Mouse (Mus musculus) CH12.LX (cell line): ENCODE measurements around the gene Lmbrd1. TPM values are rescaled to one million over a fixed set of nuclear protein-coding genes. Genes with fewer than 3 reads are reported as not detected.

Experiments
- DNase-seq: peaks from one replicate; pipeline ENCODE4 v3.0.0-alpha.2; 2013; ENCODE audit errors: extremely low read depth
- H3K27ac ChIP-seq: 2 replicates; pipeline ENCODE4 v1.5.1; 2012; ENCODE audit warnings: low read depth, mild to moderate bottlenecking, control low read depth, moderate library complexity; ENCODE audit not compliant: insufficient read depth
- H3K27me3 ChIP-seq: replicated peaks from 2 replicates; pipeline ENCODE3; 2012; ENCODE audit warnings: inconsistent platforms
- H3K36me3 ChIP-seq, 2 experiments: replicated peaks in 1 of 2; 2 replicates each; pipeline versions ENCODE3 to v1.6.1; 2012; ENCODE audit warnings: inconsistent platforms in 1 of 2, low read length in 1 of 2, mild to moderate bottlenecking in 1 of 2, mixed read lengths in 1 of 2, moderate library complexity in 1 of 2; ENCODE audit not compliant: control insufficient read depth in 1 of 2, insufficient read depth in 1 of 2
- H3K4me1 ChIP-seq, 2 experiments: 2 replicates each; pipeline ENCODE4 v1.6.1; 2012; ENCODE audit warnings: inconsistent platforms in 1 of 2, moderate library complexity in 1 of 2; ENCODE audit not compliant: insufficient read depth in 2 of 2, control insufficient read depth in 1 of 2
- H3K4me2 ChIP-seq: 2 replicates; pipeline ENCODE4 v1.6.1; 2012; ENCODE audit warnings: low read depth, mild to moderate bottlenecking, control low read depth; ENCODE audit not compliant: poor library complexity, insufficient read depth, severe bottlenecking
- H3K4me3 ChIP-seq, 3 experiments: fragments of 150-350 bp in 1 of 3; sonication (generic) in 1 of 3; replicated peaks in 1 of 3; 2 replicates each; pipeline versions ENCODE3 to v1.5.1; 2011 to 2012; ENCODE audit warnings: low read depth in 2 of 3, low read length in 2 of 3, mild to moderate bottlenecking in 2 of 3, moderate library complexity in 2 of 3, control low read depth in 1 of 3, improper control_type of control experiment in 1 of 3, inconsistent platforms in 1 of 3, mixed read lengths in 1 of 3; ENCODE audit not compliant: poor library complexity in 1 of 3
- H3K79me2 ChIP-seq: replicated peaks from 2 replicates; pipeline ENCODE4 v1.6.1; 2012; ENCODE audit warnings: mild to moderate bottlenecking, moderate library complexity; ENCODE audit not compliant: control insufficient read depth, poor library complexity, insufficient read depth, severe bottlenecking; ENCODE audit errors: extremely low read depth
- H3K9ac ChIP-seq: 2 replicates; pipeline ENCODE4 v1.6.1; 2012; ENCODE audit warnings: low read depth, mild to moderate bottlenecking, control low read depth, moderate library complexity; ENCODE audit not compliant: insufficient read depth
- H3K9me3 ChIP-seq: replicated peaks from 2 replicates; pipeline ENCODE3; 2012; ENCODE audit warnings: low read length, inconsistent platforms, mixed read lengths
- BHLHE40 ChIP-seq: IDR thresholded peaks from 2 replicates; pipeline ENCODE4 v1.6.1; 2011; ENCODE audit warnings: mild to moderate bottlenecking, low read depth, low read length, improper control_type of control experiment
- CHD2 ChIP-seq: IDR thresholded peaks from 2 replicates; pipeline ENCODE4 v1.6.1; 2011; ENCODE audit warnings: low read length, improper control_type of control experiment
- CTCF ChIP-seq, 2 experiments: IDR thresholded peaks in 1 of 2; conservative IDR thresholded peaks in 1 of 2; 2 replicates each; pipeline ENCODE4 v1.5.1; 2011 to 2012; ENCODE audit warnings: low read depth in 2 of 2, low read length in 2 of 2, improper control_type of control experiment in 1 of 2, inconsistent platforms in 1 of 2, mild to moderate bottlenecking in 1 of 2, moderate library complexity in 1 of 2
- E2F4 ChIP-seq: IDR thresholded peaks from 2 replicates; pipeline ENCODE4 v1.6.1; 2011; ENCODE audit warnings: low read depth, low read length, improper control_type of control experiment; ENCODE audit not compliant: insufficient replicate concordance
- ELF1 ChIP-seq: IDR thresholded peaks from 2 replicates; pipeline ENCODE4 v1.6.1; 2014; ENCODE audit warnings: low read depth, mild to moderate bottlenecking, inconsistent platforms, low read length, improper control_type of control experiment
- EP300 ChIP-seq: IDR thresholded peaks from 2 replicates; pipeline ENCODE4 v1.6.1; 2011; ENCODE audit warnings: low read length, improper control_type of control experiment
- ETS1 ChIP-seq: conservative IDR thresholded peaks from 2 replicates; pipeline ENCODE4 v1.6.1; 2012; ENCODE audit warnings: low read depth, mild to moderate bottlenecking, inconsistent platforms, low read length, improper control_type of control experiment, moderate library complexity
- HCFC1 ChIP-seq: IDR thresholded peaks from 2 replicates; pipeline ENCODE4 v1.6.1; 2012; ENCODE audit warnings: low read depth, mild to moderate bottlenecking, inconsistent platforms, low read length, improper control_type of control experiment
- IRF4 ChIP-seq: IDR thresholded peaks from 2 replicates; pipeline ENCODE4 v1.6.1; 2014; ENCODE audit warnings: low read depth, mild to moderate bottlenecking, inconsistent platforms, low read length, improper control_type of control experiment
- JUND ChIP-seq: conservative IDR thresholded peaks from 2 replicates; pipeline ENCODE4 v1.6.1; 2011; ENCODE audit warnings: low read depth, low read length, improper control_type of control experiment
- KAT2A ChIP-seq: IDR thresholded peaks from 2 replicates; pipeline ENCODE4 v1.6.1; 2012; ENCODE audit warnings: low read length, improper control_type of control experiment, inconsistent platforms; ENCODE audit not compliant: insufficient replicate concordance
- MAFK ChIP-seq: IDR thresholded peaks from 2 replicates; pipeline ENCODE4 v1.6.1; 2011; ENCODE audit warnings: low read length, improper control_type of control experiment; ENCODE audit not compliant: insufficient replicate concordance
- MAX ChIP-seq: IDR thresholded peaks from 2 replicates; pipeline ENCODE4 v1.6.1; 2011; ENCODE audit warnings: low read length, improper control_type of control experiment
- MAZ ChIP-seq: IDR thresholded peaks from 2 replicates; pipeline ENCODE4 v1.6.1; 2012; ENCODE audit warnings: low read depth, mild to moderate bottlenecking, inconsistent platforms, low read length, improper control_type of control experiment, moderate library complexity
- MEF2A ChIP-seq: IDR thresholded peaks from 2 replicates; pipeline ENCODE4 v1.6.1; 2014; ENCODE audit warnings: low read depth, mild to moderate bottlenecking, inconsistent platforms, low read length, improper control_type of control experiment, borderline replicate concordance
- MXI1 ChIP-seq: IDR thresholded peaks from 2 replicates; pipeline ENCODE4 v1.6.1; 2011; ENCODE audit warnings: mild to moderate bottlenecking, low read depth, low read length, improper control_type of control experiment
- MYC ChIP-seq: IDR thresholded peaks from 2 replicates; pipeline ENCODE4 v1.6.1; 2011; ENCODE audit warnings: low read depth, mild to moderate bottlenecking, improper control_type of control experiment, low read length
- NELFE ChIP-seq: IDR thresholded peaks from 2 replicates; pipeline ENCODE4 v1.6.1; 2011; ENCODE audit warnings: low read depth, low read length, improper control_type of control experiment
- NRF1 ChIP-seq: IDR thresholded peaks from 2 replicates; pipeline ENCODE4 v1.6.1; 2014; ENCODE audit warnings: low read depth, mild to moderate bottlenecking, inconsistent platforms, low read length, improper control_type of control experiment, moderate library complexity
- PAX5 ChIP-seq: IDR thresholded peaks from 2 replicates; pipeline ENCODE4 v1.6.1; 2012; ENCODE audit warnings: low read length, inconsistent platforms, mixed read lengths
- POLR2A ChIP-seq: IDR thresholded peaks from 2 replicates; pipeline ENCODE4 v1.6.1; 2011; ENCODE audit warnings: low read depth, mild to moderate bottlenecking, improper control_type of control experiment, low read length
- POLR2AphosphoS2 ChIP-seq: IDR thresholded peaks from 2 replicates; pipeline ENCODE4 v1.6.1; 2011; ENCODE audit warnings: low read depth, low read length, improper control_type of control experiment
- RAD21 ChIP-seq: IDR thresholded peaks from 2 replicates; pipeline ENCODE4 v1.6.1; 2011; ENCODE audit warnings: low read depth, mild to moderate bottlenecking, low read length, improper control_type of control experiment, moderate library complexity
- RCOR1 ChIP-seq: conservative IDR thresholded peaks from 2 replicates; pipeline ENCODE4 v1.6.1; 2012; ENCODE audit warnings: low read depth, mild to moderate bottlenecking, inconsistent platforms, low read length, improper control_type of control experiment
- SIN3A ChIP-seq: IDR thresholded peaks from 2 replicates; pipeline ENCODE4 v1.6.1; 2012; ENCODE audit warnings: low read length, improper control_type of control experiment, inconsistent platforms
- SMC3 ChIP-seq: IDR thresholded peaks from 2 replicates; pipeline ENCODE4 v1.6.1; 2011; ENCODE audit warnings: low read depth, low read length, improper control_type of control experiment
- TBP ChIP-seq: conservative IDR thresholded peaks from 2 replicates; pipeline ENCODE4 v1.6.1; 2011; ENCODE audit warnings: low read depth, low read length, improper control_type of control experiment
- TCF12 ChIP-seq: IDR thresholded peaks from 2 replicates; pipeline ENCODE4 v1.6.1; 2014; ENCODE audit warnings: low read depth, mild to moderate bottlenecking, inconsistent platforms, low read length, improper control_type of control experiment
- USF1 ChIP-seq: IDR thresholded peaks from 2 replicates; pipeline ENCODE4 v1.6.1; 2014; ENCODE audit warnings: low read depth, mild to moderate bottlenecking, inconsistent platforms, low read length, improper control_type of control experiment
- USF2 ChIP-seq: conservative IDR thresholded peaks from 2 replicates; pipeline ENCODE4 v1.6.1; 2011; ENCODE audit warnings: low read depth, low read length, improper control_type of control experiment
- ZC3H11A ChIP-seq: IDR thresholded peaks from 2 replicates; pipeline ENCODE4 v1.6.1; 2012; ENCODE audit warnings: low read depth, mild to moderate bottlenecking, inconsistent platforms, low read length, improper control_type of control experiment
- ZNF384 ChIP-seq: IDR thresholded peaks from 2 replicates; pipeline ENCODE4 v1.6.1; 2012; ENCODE audit warnings: low read depth, low read length, improper control_type of control experiment, inconsistent platforms
- dilution Hi-C: fragments of 300-500 bp; cut with MboI; formaldehyde crosslinking; loops from 2 replicates; pipeline ENCODE4 v1.14.3; 2020; ENCODE audit warnings: low sequenced_read_pairs; ENCODE audit not compliant: extremely low pct_unique_long_range_greater_than_20kb, extremely low pct_ligation_motif_present
- in situ Hi-C: fragments of 300-500 bp; cut with MboI; formaldehyde crosslinking; loops from 3 replicates; pipeline ENCODE4 v1.14.3; 2019; ENCODE audit warnings: low sequenced_read_pairs, low pct_ligation_motif_present, low pct_unique_long_range_greater_than_20kb, mixed read lengths
- polyA plus RNA-seq: library from polyadenylated mRNA; unstranded; fragments of >175 nt; gene quantifications from 2 replicates; pipeline ENCODE4 v1.2.1, GENCODE M21; 2012; ENCODE audit warnings: low read depth; ENCODE audit not compliant: insufficient read length
- total RNA-seq, 2 experiments: library from RNA; depleted of rRNA; stranded (reverse); fragments of 300-350 nt in 1 of 2; fragments of >200 nt in 1 of 2; gene quantifications; 2 replicates each; pipeline ENCODE4 v1.2.3; 2012 to 2014

Lmbrd1 gene
- total RNA-seq (2012; rRNA removed) (8.6 and 10.5 TPM in 2 replicates), total RNA-seq (2014; rRNA removed) (13.0 and 21.2 TPM in 2 replicates), polyA plus RNA-seq (13.0 and 17.3 TPM in 2 replicates)

DNA sequence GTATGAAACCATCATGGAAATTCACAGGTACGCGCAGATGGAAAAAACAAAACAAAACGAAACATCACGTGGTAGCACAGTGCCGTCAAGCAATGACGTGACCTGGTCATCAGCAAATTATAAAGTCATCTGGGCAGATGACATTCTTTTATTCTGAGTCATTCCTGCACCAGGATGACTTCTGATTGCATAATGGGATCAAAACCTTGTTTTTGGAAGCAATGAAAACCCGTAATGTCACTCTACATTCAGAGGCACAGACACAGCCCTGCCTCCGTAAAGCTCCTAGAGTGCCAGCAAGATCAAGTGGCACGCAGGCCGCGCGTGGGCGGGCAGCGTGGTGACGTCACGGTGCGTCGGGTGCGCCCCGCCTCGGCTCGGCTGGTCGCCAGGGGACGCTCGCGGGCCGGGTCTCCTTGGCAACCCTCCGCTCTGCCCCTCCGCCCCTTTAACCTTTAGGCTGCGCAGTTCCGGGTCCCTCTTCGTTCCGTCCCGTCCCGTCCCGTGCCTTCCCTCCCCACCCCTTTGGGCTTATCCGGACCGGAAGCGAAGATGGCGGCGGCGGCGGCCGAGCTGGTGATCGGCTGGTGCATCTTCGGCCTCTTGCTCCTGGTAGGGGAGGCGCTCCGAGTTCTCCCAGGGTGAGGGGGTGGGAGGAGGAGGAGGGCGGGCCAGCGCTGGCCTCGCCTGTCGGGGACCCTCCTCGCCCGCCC lies at the start of gene Lmbrd1:
Gene Lmbrd1, plus strand, starts transcription at position 426 of the 713 bp plus-strand sequence.
- H3K27me3 ChIP-seq, result no peaks in the 10 kb centered on the region
- H3K27ac ChIP-seq, result 0 out of 2 replicates have a peak within 1 kb of the TSS, but pooled peaks have one; percentile 19
- peak within 1 kb of the TSS; percentile 87 for H3K4me2 ChIP-seq
- peak; percentile 89 for DNase-seq
- H3K4me1 ChIP-seq, result peaks cover 4 to 26% of the 10 kb centered on the region in 2 experiments
- peaks cover 0 to 5% of the 10 kb centered on the region in 2 experiments for H3K36me3 ChIP-seq
- peak within 1 kb of the TSS; percentile 80 to 87 (median 81) for H3K4me3 ChIP-seq
- peak; percentile 43; the same call in 1 of the 2 replicates for TF ChIP-seq ETS1
- peak; percentile 59 for TF ChIP-seq NELFE
- TF ChIP-seq IRF4, result peak; percentile 35; the same call in 1 of the 2 replicates
- 0 out of 2 replicates have a peak, but pooled peaks have one; percentile 25 for TF ChIP-seq EP300
- TF ChIP-seq USF2, result peak; percentile 72
- TF ChIP-seq ZNF384, result no peak
- peak; percentile 19; the same call in 1 of the 2 replicates for TF ChIP-seq MEF2A
- TF ChIP-seq RAD21, result peak; percentile 11
- TF ChIP-seq NRF1, result peak; percentile 56; the same call in 1 of the 2 replicates
- TF ChIP-seq SIN3A, result peak; percentile 83
- 0 out of 2 replicates have a peak, but pooled peaks have one; percentile 17 for TF ChIP-seq RCOR1
- peak; percentile 73 for TF ChIP-seq TCF12
- 0 out of 2 replicates have a peak, but pooled peaks have one; percentile 19 for TF ChIP-seq KAT2A
- TF ChIP-seq MAZ, result peak; percentile 71; the same call in 1 of the 2 replicates
- TF ChIP-seq MAX, result peak; percentile 91
- no peak for TF ChIP-seq SMC3
- TF ChIP-seq JUND, result 0 out of 2 replicates have a peak, but pooled peaks have one; percentile 23
- TF ChIP-seq PAX5, result no peak
- no peak for TF ChIP-seq E2F4
- peak; percentile 12 to 80; a peak in 2 of 4 replicates for TF ChIP-seq CTCF (conservative IDR thresholded peaks at IDR 0.05 in 1 of 2, IDR thresholded peaks at IDR 0.05 in 1 of 2; ENCODE audit: low read depth in 2 of 2, low read length in 2 of 2)
- peak; percentile 95 for TF ChIP-seq ELF1
- TF ChIP-seq USF1, result peak; percentile 72
- peak; percentile 71 for TF ChIP-seq BHLHE40
- peak; percentile 73 for TF ChIP-seq HCFC1
- peak; percentile 34; the same call in 1 of the 2 replicates for TF ChIP-seq CHD2
- TF ChIP-seq MAFK, result no peak
- TF ChIP-seq MXI1, result peak; percentile 92; the same call in 1 of the 2 replicates
- TF ChIP-seq ZC3H11A, result no peak
- peak; percentile 53; the same call in 1 of the 2 replicates for TF ChIP-seq POLR2AphosphoS2
- peak; percentile 70; the same call in 1 of the 2 replicates for TF ChIP-seq TBP
- peak; percentile 73 for TF ChIP-seq POLR2A
- no peak; the same call in 1 of the 2 replicates for TF ChIP-seq MYC
- H3K79me2 ChIP-seq, result peaks cover 12% of the 10 kb centered on the region; the same call in 1 of the 2 replicates
- peak within 1 kb of the TSS; percentile 84 for H3K9ac ChIP-seq
- H3K9me3 ChIP-seq, result peaks cover 2% of the 10 kb centered on the region
- dilution Hi-C loops (no loop called here), in situ Hi-C loops (no loop called here)
